Mouse (Mus musculus): ENCODE results near the gene Ybx3.

Gene Ybx3

GRCm38 (mm10) chr6:131360693-131361092 lies 27.6 kb downstream of the Ybx3 start:
- ChIA-PET CTCF (no interaction called here), POLR2A (interaction anchor here in 2 of 4 experiments (1.0 to 1.9 kb wide), 2 partner anchors 24 to 28 kb away, joined by 3 to 6 read pairs; no protein-coding TSS in a partner anchor)

- POLR2A ChIA-PET, result interaction anchor here in 1 of 4 experiments (1.9 kb wide), 1 partner anchor 25 kb away, joined by 6 read pairs; no protein-coding TSS in a partner anchor
- CTCF ChIA-PET, result no interaction called here
Observed at GRCm38 (mm10) chr6:131359543-131359942, 28.7 kb downstream of the Ybx3 start.

- ChIA-PET POLR2A (no interaction called here), CTCF (no interaction called here)
Observed at GRCm38 (mm10) chr6:131354913-131355312, 33.4 kb downstream of the Ybx3 start.

GRCm38 (mm10) chr6:131353352-131353919 lies 34.8 kb downstream of the Ybx3 start, which contains the start of gene Styk1:
Gene Styk1 (minus strand): TSS chr6:131353597.
- ChIA-PET POLR2A (interaction anchor here in 1 of 4 experiments (0.9 kb wide), 1 partner anchor 31 kb away, joined by 3 read pairs; no protein-coding TSS in a partner anchor), CTCF (no interaction called here)

GRCm38 (mm10) chr6:131347026-131347425 lies 41.2 kb downstream of the Ybx3 start:
- CTCF ChIA-PET, result no interaction called here
- POLR2A ChIA-PET, result no interaction called here

DNA sequence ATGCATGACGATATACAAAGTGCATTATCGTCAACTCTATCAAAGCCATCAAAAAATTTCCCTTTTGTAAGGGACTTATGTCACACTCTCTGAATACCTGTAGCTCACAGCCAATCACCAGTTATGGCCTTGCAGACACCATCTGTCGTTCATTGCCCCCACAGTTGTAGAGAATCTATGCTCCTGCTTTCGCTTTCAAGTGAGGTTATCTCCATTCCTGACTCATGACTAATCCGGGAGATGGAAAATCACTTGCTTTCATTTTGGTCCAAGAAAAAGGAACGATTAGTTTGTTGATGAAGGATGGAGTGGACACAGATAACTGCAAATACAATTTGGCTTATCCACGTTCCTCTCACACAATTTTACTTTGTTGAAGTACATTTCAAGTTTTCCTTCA lies 43.9 kb downstream of the Ybx3 start:
- CTCF ChIA-PET, result no interaction called here

GRCm38 (mm10) chr6:131340082-131340481 lies 48.2 kb downstream of the Ybx3 start:
- ChIA-PET POLR2A (no interaction called here), CTCF (no interaction called here)

More for the DNA sequence above, 43.9 kb downstream of the Ybx3 start:
- POLR2A ChIA-PET, result no interaction called here

- CTCF ChIA-PET, result no interaction called here
- POLR2A ChIA-PET, result no interaction called here
Observed at GRCm38 (mm10) chr6:131339309-131339708, 49.0 kb downstream of the Ybx3 start.

DNA sequence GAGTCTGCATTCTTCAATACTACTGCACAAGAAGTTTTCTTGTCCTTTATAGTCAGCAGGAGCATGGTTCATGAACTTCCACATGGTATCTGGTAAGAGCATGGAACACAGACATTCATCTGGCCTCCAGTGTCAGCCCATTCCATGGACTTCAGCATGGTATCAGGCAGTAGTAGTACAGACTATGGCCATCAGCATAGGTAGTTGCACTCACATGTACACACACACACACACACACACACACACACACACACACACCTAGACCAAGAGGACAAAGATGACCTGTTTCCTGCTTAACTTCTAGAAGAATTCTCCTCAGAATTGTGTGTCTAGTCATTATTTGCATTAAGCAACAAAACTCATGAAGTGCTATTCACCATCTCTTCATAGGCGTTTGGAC lies 49.5 kb downstream of the Ybx3 start:
- POLR2A ChIA-PET, result no interaction called here
- CTCF ChIA-PET, result no interaction called here

- CTCF ChIA-PET, result interaction anchor here in 1 of 4 experiments (1.0 kb wide), 1 partner anchor 10 kb away, joined by 3 read pairs; no protein-coding TSS in a partner anchor
- POLR2A ChIA-PET, result no interaction called here
Observed at GRCm38 (mm10) chr6:131327076-131327475, 61.2 kb downstream of the Ybx3 start.

DNA sequence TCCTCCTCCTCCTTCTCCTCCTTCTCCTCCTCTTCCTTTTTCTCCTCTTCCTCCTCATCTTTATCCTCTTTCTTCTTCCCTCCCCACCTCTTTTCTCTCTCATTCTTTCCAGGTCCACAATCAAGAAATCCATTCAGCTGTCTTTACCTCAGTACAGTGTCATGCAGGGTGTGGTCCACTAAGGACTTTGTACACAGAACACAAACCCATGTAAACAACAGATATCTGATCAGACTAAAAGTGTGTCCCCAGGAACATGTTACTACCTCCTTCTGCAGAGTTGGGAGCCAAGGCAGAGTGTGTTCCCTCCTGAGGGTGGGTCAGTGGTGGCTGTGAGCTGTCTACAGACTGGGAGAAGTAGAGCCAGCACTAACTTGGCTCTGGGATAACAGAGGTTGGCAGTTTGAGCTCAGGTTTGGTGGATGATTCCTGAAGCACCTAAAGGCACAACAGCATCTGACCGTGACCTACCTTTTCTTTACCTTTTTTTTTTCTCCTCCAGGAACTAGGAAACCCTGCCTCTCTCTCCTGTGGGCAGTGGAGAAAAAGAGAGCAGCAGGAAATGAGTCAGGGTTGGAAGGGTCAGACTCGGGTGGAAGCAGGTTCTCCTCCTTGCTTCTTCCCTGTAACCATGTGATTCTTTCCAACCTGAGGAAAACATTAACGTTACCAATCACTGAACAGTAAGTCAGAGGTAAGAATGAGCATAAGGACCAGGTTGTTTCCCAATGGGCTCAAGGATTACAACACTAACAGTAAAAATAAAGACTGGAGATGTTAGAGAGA lies 66.2 kb downstream of the Ybx3 start:
- CTCF ChIA-PET, result no interaction called here

GRCm38 (mm10) chr6:131316155-131317101 lies 71.8 kb downstream of the Ybx3 start:
- ChIA-PET CTCF (interaction anchor here in 1 of 4 experiments (0.8 kb wide), 1 partner anchor 11 kb away, joined by 3 read pairs; no protein-coding TSS in a partner anchor), POLR2A (no interaction called here)

More for the DNA sequence above, 66.2 kb downstream of the Ybx3 start:
- POLR2A ChIA-PET, result interaction anchor here in 1 of 4 experiments (0.6 to 0.9 kb wide), 2 partner anchors 10 to 16 kb away, joined by 3 read pairs; no protein-coding TSS in a partner anchor

All from embryonic stem cell, embryonic (primary cell).